Mouse (Mus musculus): ENCODE data around the gene Six2. TPM values are rescaled to one million over a fixed set of nuclear protein-coding genes. Genes with fewer than 3 reads are reported as not detected.
"Not testable (repeated sequence)": the region's sequence is repeated elsewhere in the genome, so short reads cannot be mapped to it uniquely, and the experiment has no call there.

Gene Six2
- polyA plus RNA-seq, 1 experiment from 2014 or later = 5.6 TPM

DNA sequence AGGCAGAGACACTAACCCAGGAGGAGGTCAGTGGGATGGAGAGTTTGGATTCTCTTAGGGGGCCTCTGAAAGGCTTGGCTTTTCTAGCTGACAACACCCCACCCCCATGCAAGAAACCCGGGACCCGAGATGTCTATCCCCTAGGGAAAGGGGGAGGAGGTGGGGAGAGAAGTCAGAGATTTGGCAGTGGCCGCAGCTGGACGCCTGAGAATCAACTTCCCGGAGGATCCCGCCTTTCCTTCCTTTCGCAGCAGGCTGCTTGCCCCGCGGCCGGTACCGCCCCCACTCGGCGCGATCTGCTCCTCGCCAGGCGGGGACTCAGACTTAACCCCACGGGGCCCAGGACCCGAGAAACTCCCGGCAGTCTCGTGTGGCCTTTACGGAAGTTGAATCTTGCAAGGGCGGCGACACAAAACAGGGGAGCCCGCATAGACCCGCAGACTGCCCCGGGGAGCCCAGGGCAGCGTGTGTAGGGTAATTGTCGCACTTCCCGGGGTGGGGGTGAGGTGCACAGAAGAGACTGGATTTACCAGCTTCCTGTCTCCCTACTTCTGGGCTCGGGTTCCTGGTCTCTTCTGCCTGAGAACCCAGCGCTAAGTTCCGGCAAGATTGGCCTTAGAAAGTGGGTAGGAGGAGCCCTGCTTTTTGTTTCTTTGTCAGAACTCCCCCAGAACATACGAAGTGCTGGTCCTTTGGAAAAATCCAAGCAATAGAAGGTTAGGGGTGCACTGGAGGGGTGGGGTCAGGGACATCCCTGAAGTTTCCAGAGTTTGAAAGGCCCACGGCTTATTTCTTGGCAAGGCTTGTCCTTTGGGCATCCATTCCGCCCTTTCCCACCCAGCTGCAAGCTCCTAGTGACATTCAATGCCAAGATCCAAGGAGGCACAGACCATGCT lies 1.1 kb upstream of the Six2 start:
- H3K4me1 ChIP-seq (replicated peaks) = peaks cover 65% of the 10 kb centered on the region
- H3K27ac ChIP-seq = peak overlapping the region; percentile 68
- under 1% methylated on average over 35 of the region's 35 CpGs for WGBS

DNA sequence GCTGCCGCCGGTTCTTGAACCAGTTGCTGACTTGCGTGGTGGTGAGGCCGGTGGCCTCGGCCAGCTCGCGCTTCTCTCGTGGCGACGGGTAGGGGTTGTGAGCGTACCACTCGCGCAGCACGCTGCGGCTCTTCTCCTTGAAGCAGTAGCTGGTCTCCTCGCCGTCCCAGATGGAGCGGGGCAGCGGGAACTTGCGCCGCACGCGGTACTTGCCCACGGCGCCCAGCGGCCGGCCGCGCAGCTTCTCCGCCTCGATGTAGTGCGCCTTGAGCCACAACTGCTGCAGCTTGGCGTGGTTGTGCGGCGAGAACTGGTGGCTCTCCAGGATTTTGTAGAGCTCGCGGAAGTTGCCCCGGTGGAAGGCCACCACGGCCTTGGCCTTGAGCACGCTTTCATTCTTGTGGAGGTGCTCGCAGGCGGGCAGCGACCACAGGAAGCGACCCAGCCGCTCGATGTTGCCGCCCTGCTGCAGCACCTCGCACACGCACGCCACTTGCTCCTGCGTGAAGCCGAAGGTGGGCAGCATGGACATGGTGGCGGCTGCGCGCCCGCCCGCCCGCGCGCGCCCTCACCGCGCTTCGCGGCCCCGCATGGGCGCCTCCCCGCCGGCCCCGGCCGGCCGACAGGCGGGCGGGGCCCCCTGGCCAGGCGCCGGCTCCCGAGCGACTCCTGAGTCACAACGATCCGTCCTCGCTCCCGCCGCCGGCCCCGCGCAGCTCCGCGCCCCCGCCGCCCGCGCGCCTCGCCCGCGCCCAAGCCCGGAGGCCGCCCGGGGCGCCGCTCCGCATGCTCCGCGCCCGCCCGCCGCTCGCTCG lies 446 bp downstream of the Six2 start:
- H3K9me3 ChIP-seq = no peaks in the 10 kb centered on the region
- H3K4me1 ChIP-seq (replicated peaks) = peaks cover 68% of the 10 kb centered on the region
- H3K4me3 ChIP-seq = peak overlapping the region; percentile 52
- peak overlapping the region; percentile 77 for H3K27ac ChIP-seq
- peaks cover 100% of the 10 kb centered on the region for H3K27me3 ChIP-seq (ENCODE audit: insufficient read depth, poor library complexity, severe bottlenecking)
- WGBS = 1% methylated on average over 109 of the region's 109 CpGs
- H3K36me3 ChIP-seq = no peaks in the 10 kb centered on the region
- DNase-seq (ENCODE audit: low spot score) = peak; percentile 75

More for the DNA sequence above, 1.1 kb upstream of the Six2 start:
- Histone ChIP-seq H3K4me3 (peak overlapping the region; percentile 52), H3K27me3 (ENCODE audit: insufficient read depth, poor library complexity, severe bottlenecking) (peaks cover 100% of the 10 kb centered on the region), H3K36me3 (no peaks in the 10 kb centered on the region), H3K9me3 (no peaks in the 10 kb centered on the region)
- DNase-seq (ENCODE audit: low spot score) = peak; percentile 72

DNA sequence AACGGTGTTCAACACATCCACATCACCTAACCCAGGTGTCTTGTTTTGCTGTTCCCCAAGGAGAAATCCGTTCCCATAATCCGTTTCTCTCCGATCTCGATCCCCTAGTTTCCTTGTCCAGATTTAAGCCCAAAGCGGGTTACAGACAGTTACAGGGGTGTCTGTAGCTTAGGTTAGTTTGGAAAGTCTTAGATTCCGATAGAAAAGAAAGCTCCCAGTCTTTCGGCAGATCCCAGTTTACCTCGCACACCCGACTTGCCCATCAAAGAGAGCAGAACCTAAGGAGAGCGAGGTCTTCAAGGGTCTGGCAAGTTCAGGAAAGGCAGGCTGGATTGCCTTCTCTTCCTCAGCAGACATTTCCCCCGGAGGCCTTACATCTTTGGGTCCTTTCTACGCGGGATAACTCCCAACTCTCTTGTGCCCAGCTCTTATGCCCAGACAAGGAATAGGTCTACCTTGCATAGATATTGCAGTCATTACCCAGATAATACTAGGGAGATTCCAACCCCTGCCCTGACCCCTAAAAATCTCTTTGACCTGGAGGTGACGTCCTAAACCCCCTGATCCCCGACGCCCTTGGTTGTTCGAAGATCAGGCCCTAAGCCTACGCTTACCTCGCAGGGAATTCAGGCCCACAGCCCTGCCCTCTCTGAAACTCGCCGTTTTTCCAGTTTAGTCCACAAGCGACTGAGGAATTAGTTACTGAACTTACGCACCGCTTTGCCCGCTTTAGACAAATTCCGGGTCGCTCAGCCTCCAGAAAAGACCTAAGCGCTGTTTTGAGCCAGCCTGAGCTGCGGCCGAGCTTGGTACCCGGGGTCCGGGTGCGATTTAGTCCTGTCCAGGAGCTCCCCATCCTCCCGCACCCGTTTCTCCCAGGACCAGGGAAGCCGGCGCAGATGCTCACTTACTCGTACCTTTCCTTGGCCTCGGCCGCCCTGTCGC lies 1.3 kb downstream of the Six2 start:
- peaks cover 100% of the 10 kb centered on the region for H3K27me3 ChIP-seq (ENCODE audit: insufficient read depth, poor library complexity, severe bottlenecking)
- no peak for DNase-seq (ENCODE audit: low spot score)
- no peaks in the 10 kb centered on the region for H3K36me3 ChIP-seq
- peaks cover 60% of the 10 kb centered on the region for H3K4me1 ChIP-seq (replicated peaks)
- under 1% methylated on average over 42 of the region's 42 CpGs for WGBS
- H3K27ac ChIP-seq = peak overlapping the region; percentile 77
- H3K4me3 ChIP-seq = peak overlapping the region; percentile 52
- H3K9me3 ChIP-seq = no peaks in the 10 kb centered on the region

DNA sequence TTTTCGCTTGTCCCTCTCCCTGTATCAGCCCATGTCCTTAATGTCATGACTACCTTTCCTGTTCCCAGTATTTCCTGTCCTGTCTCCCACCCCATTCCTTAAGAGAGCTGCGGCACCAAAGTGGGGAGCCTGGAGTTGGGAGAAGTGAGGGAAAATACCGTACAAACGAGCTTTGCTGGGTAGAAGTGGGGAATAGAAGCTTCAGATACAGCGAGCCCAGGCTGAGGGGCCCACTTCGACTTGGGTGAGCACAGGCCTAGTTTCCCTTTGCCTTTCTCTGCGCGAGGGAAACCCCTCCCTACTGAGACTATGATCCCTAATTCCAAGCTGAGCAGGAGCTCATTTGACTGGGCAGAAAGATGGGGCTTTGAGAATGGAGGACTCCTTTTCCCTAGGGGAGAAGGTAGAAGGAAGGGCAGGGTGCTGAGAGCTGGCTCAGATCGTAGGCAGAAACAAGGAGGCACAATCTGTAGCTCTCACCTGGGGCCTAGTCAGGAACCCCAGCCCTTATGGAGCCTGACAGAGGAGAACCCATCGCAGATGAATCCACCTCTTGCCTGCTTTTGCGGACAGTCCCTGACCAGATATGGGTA lies 2.3 kb downstream of the Six2 start:
- Histone ChIP-seq H3K27ac (peak overlapping the region; percentile 36; the same call in 1 of the 2 replicates), H3K4me1 (replicated peaks) (peaks cover 53% of the 10 kb centered on the region), H3K27me3 (ENCODE audit: insufficient read depth, poor library complexity, severe bottlenecking) (peaks cover 100% of the 10 kb centered on the region), H3K9me3 (no peaks in the 10 kb centered on the region), H3K4me3 (peak overlapping the region; percentile 52), H3K36me3 (no peaks in the 10 kb centered on the region)
- DNase-seq (ENCODE audit: low spot score) = peak; percentile 55
- 1% methylated on average over 11 of the region's 11 CpGs for WGBS

DNA sequence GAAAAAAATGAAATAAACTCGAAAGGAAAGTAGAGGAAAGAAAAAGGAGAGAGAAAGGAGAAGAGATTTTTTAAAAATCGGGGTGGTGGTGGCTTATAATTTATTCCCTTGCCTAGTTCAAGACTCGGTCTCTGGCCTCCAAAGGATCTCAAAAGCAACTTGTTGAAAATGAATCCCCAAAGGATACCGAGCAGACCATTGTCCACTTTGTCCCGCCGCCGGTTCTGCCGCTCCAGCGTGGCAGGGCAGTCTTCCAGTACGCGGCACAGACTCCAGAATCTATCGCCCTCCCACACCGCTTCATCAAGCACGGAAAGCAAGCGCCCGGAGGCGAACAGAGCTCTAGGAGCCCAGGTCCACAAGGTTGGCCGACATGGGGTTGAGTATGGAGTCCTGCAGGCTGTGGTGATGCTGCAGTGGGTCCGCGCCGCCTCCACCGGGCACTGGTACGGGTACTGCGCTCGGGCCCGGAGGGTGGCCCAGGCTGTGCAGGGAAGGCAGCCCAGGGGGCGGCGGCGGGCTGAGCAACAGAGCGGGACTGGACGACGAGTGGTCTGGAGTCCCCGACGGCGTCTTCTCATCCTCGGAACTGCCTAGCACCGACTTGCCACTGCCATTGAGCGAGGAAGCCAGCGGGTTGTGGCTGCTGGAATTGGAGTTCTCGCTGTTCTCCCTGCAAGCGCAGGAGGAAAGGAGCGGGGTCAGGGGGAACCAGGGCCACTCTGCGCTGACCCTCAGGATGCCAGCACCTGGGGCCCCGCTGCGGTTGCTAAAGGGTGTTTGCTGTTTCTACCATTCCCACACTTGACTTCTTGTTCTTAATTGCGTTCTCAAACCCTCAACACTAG lies 3.0 kb downstream of the Six2 start:
- Histone ChIP-seq H3K9me3 (no peaks in the 10 kb centered on the region), H3K36me3 (no peaks in the 10 kb centered on the region), H3K27me3 (ENCODE audit: insufficient read depth, poor library complexity, severe bottlenecking) (peaks cover 100% of the 10 kb centered on the region), H3K4me1 (replicated peaks) (peaks cover 53% of the 10 kb centered on the region), H3K27ac (peak overlapping the region; percentile 54; the same call in 1 of the 2 replicates), H3K4me3 (peak overlapping the region; percentile 52)
- WGBS = under 1% methylated on average over 46 of the region's 46 CpGs
- DNase-seq (ENCODE audit: low spot score) = peak; percentile 66

DNA sequence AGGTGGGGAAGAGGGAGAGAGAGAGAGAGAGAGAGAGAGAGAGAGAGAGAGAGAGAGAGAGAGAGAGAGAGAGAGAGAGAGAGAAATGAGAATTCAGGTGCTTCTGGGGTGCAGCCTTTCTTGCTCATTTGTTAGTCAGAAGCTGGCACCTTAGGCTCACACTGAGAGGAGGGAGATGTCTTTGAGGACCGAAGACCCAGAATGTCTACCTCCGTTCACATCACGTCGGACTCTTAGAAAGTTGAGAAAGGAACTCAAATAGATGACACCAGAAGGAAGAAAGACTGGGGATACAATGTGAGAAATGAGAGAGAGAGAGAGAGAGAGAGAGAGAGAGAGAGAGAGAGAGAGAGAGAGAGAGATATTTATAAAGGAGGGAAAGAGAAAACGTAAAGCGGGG lies 3.6 kb downstream of the Six2 start:
- H3K9me3 ChIP-seq; H3K36me3 ChIP-seq; H3K27ac ChIP-seq; DNase-seq (ENCODE audit: low spot score): not testable (repeated sequence)
- H3K4me3 ChIP-seq = peak overlapping the region; percentile 52; the same call in 1 of the 2 replicates
- H3K27me3 ChIP-seq (ENCODE audit: insufficient read depth, poor library complexity, severe bottlenecking) = peaks cover 100% of the 10 kb centered on the region
- 3% methylated on average over 6 of the region's 6 CpGs for WGBS
- H3K4me1 ChIP-seq (replicated peaks) = peaks cover 55% of the 10 kb centered on the region

DNA sequence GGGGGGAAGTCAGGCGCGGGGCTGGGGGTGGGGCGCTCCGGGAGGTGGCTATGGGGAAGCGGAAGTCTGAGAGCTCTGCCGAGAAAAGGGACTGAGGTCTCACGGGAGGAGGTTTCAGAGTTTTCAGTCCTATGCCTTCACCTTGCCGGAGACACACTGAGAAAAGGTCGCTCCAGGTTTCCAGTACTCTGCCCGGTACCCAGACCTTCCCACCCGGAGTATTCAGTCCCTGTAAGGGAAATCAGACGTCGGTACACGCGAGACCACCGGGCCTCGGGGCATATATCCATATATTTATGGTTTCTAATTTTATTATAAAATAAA lies 4.1 kb downstream of the Six2 start:
- no peaks in the 10 kb centered on the region for H3K9me3 ChIP-seq
- DNase-seq (ENCODE audit: low spot score) = no peak
- no peaks in the 10 kb centered on the region for H3K36me3 ChIP-seq
- H3K27me3 ChIP-seq (ENCODE audit: insufficient read depth, poor library complexity, severe bottlenecking) = peaks cover 100% of the 10 kb centered on the region
- no peak overlapping the region for H3K27ac ChIP-seq
- peak overlapping the region; percentile 52 for H3K4me3 ChIP-seq
- H3K4me1 ChIP-seq (replicated peaks) = peaks cover 52% of the 10 kb centered on the region
- under 1% methylated on average over 17 of the region's 17 CpGs for WGBS

DNA sequence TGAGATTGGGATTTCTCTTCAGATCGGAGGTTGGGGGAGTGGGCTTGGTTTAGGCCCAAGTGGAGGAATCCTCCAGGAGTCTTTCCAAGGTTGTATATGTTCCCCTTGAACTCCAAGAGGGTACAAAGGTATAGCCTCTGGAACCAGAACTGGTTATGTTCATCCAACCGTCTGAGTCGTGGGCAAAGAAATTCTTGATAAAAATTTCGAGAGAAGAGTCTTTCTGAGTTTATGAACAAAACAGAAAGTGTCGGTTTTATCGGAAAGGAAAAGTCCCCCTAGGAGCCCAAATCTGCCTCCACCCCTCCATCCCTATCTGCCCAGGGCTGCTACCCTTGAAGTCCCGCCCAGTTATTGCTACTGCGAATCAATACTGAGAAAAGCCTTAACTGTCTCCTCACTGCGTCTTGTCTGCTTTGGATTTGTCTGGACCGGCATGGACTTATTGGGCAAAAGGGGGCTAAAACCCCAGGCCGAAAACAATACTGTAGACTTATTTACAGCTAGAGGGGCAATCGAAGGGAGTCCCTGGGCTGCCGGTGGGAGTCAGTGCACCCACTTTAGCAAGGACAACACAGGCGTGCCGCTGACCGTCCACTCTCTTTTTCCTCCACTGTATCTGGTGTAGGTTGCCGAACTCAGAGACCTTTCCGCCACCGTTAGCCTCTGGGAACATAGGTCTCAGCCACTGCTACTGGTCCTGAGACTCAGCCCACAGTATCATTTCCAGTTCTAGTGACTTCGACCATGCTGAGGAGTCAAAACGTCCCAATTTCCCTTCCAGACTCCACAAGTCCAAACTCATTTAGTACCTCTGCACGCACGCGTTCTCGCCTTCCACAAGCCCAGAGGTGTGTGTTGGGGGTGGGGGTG lies 4.7 kb downstream of the Six2 start:
- Histone ChIP-seq H3K27me3 (ENCODE audit: insufficient read depth, poor library complexity, severe bottlenecking) (peaks cover 100% of the 10 kb centered on the region), H3K4me3 (peak overlapping the region; percentile 52; the same call in 1 of the 2 replicates), H3K27ac (no peak overlapping the region), H3K9me3 (no peaks in the 10 kb centered on the region), H3K36me3 (no peaks in the 10 kb centered on the region), H3K4me1 (replicated peaks) (peaks cover 46% of the 10 kb centered on the region)
- 4% methylated on average over 25 of the region's 25 CpGs for WGBS
- DNase-seq (ENCODE audit: low spot score) = peak; percentile 45

DNA sequence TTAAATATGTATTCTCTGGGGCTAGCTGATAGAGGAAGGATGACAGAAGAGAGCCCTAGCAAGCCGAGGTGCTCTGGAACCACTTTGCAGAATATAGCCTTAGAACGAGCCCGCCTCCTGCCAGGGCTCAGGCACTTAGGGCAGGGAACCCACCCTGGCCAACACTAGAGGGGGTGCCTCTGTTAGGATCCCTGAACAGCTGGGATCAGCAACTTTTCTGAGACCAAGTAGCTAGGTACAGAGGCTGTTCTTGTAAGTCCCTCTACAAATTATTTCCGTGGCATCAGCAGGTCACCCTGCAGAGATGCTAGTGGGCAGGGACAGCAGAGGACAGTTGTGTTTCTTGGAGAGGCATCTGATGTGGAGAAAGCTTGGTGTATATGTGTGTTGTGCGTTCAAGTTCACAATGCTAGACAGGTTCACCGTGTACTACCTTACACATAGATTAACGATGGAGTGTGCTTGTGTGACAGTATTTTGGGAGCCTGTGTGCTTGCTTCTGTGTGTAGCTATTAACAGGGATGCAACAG lies 5.8 kb downstream of the Six2 start:
- Histone ChIP-seq H3K27me3 (ENCODE audit: insufficient read depth, poor library complexity, severe bottlenecking) (peaks cover 100% of the 10 kb centered on the region), H3K27ac (no peak overlapping the region), H3K36me3 (no peaks in the 10 kb centered on the region), H3K9me3 (no peaks in the 10 kb centered on the region), H3K4me3 (no peak overlapping the region), H3K4me1 (replicated peaks) (peaks cover 38% of the 10 kb centered on the region)
- 5% methylated on average over 7 of the region's 7 CpGs for WGBS
- peak; percentile 37 for DNase-seq (ENCODE audit: low spot score)

DNA sequence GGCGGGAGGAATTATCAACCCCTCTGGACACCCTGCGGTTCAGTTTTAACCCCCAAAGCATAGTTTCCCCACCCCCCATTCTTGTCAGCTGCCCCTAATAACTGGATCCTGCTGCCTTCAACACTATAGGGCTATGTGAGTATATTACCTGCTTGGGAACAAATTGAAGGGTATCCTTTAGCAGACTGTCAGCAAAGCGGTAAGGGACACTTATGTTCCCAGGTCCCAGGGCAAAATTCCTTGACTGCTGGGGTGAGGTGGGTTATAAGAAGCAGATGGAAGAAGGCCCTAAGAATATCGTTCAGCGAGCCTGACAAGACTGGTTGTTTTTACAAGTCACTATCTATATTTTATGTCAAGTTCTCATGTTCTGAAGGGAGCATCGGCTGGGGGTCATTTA lies 6.3 kb downstream of the Six2 start:
- no peak overlapping the region for H3K27ac ChIP-seq
- no peaks in the 10 kb centered on the region for H3K9me3 ChIP-seq
- peaks cover 100% of the 10 kb centered on the region for H3K27me3 ChIP-seq (ENCODE audit: insufficient read depth, poor library complexity, severe bottlenecking)
- H3K36me3 ChIP-seq = no peaks in the 10 kb centered on the region
- peaks cover 33% of the 10 kb centered on the region for H3K4me1 ChIP-seq (replicated peaks)
- 5% methylated on average over 6 of the region's 6 CpGs for WGBS
- DNase-seq (ENCODE audit: low spot score) = no peak
- H3K4me3 ChIP-seq = no peak overlapping the region

Measured in hindbrain, embryonic 10.5 days (tissue).